Mouse (Mus musculus) urinary bladder, adult 2 months (tissue): ENCODE measurements around the gene Prdm9. TPM values are rescaled to one million over a fixed set of nuclear protein-coding genes. Genes with fewer than 3 reads are reported as not detected.
"Not testable (repeated sequence)": the region's sequence is repeated elsewhere in the genome, so short reads cannot be mapped to it uniquely, and the experiment has no call there.

ENCODE experiments used
- DNase-seq: peaks from one replicate; pipeline ENCODE4 v3.0.0; 2022; ENCODE audit warnings: low spot score
- polyA plus RNA-seq: library from polyadenylated mRNA; depleted of rRNA; stranded (reverse); fragments of >200 nt; gene quantifications from 2 replicates; pipeline ENCODE4 v1.2.3, GENCODE M21; 2012; rRNA removed

Prdm9 gene
- polyA plus RNA-seq: 5.6 and 5.7 TPM in 2 replicates

DNA sequence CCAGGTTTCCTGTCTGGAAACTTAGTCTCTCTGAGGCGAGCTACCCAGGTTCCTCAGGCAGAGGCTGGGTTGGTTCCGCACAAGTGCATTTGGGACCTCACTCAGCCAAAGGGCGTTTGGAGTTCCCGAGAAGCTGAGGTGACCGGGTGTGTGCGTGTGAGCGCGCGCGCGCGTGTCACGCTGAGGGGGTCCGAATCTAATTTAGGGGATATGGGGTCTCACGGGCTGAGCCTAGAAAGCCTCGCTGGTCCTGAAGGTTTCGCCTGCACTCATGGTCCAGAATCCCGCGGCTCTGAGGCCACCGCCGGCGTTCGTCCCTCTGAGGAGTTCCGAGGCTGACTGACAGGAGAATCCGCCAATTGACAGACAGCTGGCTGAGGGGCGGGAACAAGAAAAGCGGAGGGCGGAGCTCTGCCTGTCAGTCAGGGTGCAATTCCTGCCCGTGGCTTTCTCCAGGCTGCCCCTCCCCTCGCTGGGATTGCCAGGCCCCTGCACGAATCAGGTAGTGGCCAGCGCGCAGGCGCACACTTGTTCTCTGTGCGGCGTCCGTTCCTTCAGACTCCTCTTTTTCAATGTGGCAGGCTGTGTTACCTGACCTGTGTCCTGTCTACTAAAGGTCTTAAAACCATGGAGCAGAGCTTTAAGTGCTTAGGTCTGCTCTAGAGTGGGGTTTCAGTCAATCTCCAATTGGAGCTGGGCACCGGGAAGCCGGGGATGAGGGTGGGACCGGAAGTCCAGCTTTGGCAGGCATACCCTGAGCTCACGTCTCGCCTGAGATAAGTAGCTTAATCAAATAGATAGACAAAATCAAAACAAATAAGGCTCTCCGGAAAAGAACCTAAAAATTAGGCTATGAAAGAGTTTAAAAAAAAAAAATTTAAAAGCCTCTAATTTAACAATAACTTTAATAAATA lies at the start of gene Prdm9:
Gene Prdm9, minus strand, starts transcription at position 341 of the 914 bp plus-strand sequence.
- peak; percentile 99 for DNase-seq

DNA sequence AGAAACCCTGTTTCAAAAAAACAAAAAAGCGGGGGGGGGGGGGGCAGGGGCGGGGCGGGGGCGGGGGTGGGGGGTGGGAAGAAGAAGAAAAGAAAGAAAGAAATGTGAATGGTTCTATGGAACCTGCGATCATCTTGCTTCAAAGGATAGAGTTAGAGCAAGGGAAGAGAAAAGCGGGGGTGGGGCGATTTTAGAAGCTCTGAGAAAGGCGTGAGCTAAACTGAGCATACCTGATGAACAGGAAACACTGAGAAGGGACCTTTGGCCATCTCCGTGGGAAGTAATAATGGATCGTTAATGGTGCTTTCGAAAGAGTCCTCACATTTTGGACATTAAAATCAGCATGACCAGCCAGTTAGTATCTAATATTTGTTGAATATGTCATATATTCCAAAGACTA lies 35.3 kb upstream of the Prdm9 start:
- no peak for DNase-seq

DNA sequence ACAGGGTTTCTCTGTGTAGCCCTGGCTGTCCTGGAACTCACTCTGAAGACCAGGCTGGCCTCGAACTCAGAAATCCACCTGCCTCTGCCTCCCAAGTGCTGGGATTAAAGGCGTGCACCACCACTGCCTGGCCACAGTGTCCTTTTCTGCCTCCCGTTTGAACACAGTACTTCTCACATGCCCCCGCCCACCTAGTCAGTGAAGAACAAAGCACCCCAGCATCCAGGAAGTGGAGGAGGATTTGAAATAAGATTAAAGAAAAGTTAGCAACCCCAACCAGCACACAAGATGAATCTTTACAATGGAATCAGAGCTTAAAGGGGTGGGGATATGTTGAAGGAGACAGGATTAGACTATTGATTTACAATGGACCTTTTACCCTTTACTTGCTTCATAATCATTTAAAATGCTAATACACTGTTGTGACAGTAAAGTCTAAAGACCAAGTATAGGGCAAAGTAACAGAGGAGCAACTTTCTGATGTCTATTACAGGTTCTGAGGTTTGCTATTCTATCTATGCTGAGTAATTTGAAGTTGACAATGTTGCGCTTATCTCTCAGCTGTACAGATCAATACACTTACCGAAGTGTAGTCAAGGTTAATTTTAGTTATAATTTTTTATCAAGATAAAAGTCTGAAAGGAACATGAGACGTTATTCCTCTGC lies 27.2 kb upstream of the Prdm9 start:
- no peak for DNase-seq

DNA sequence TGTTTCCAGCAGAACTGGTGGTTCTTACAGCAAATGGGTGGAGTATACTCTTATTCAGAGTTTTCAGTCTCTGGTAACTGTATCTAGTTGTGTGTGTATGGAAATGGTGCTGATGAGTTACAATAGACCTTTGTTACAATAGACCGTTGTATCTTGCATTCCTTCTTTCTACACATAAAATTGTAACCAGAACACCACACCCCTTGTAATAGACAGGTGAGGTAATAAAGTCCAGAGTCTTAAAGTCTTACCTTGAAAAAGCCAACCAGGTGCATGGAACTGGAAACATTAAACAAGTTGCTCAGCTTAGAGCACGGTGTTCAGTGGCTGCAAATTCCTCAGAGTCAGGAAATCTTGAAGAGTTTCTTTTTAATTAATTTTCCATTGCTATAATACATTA lies 24.0 kb upstream of the Prdm9 start:
- DNase-seq: no peak

DNA sequence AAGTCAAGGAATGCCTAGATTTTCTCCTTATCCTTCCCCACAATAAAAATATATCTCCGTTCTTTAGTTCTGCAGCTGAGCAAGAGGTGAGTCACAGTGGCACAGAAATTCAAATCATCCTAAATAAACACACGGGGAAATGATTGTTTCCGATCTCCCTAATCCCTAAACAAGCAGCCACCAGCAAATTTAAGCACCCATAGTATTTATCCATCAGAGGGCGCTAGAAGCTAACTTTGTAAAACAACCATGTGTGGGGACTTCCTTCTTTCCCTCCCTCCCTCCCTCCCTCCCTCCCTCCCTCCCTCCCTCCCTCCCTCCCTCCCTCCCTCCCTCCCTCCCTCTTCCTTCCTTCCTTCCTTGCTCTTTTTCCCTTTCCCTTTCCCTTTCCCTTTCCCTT lies 21.5 kb upstream of the Prdm9 start:
- no peak for DNase-seq

DNA sequence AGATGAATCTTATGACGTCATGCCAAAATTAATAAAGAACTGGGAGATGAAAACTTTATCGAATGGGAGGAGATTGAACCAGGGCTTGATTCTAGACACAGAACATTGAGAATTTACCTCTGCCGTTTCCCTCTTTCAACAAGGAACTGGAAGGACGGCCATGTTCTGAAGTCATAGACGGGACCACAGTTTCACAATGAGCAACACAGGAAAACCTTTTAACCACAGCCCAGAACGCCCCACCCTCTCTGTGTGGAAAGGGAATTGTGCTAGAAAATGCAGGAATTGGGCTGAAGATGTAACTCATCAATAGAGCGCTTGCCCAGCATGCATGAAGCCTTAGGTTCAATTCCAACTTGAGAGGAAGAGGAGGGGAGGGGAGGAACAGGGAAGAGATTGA lies 18.9 kb upstream of the Prdm9 start:
- no peak for DNase-seq

DNA sequence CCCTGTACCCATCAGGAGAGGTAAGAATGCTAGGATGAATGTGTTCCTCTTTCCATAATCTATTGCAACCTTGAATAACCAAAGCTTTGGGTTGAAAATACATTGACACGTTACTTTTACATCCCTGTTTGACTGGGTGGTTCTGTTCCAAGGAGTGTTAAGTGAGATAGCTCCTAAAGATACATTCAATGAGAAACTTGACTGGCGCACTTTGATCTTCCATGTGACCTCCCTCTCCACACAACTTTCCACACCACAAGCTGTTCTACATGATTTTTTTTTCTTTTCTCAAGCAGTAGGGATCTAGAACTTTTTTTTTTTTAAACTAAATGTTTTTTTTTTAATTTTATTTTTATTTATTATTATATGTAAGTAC lies 15.9 kb upstream of the Prdm9 start:
- no peak for DNase-seq

DNA sequence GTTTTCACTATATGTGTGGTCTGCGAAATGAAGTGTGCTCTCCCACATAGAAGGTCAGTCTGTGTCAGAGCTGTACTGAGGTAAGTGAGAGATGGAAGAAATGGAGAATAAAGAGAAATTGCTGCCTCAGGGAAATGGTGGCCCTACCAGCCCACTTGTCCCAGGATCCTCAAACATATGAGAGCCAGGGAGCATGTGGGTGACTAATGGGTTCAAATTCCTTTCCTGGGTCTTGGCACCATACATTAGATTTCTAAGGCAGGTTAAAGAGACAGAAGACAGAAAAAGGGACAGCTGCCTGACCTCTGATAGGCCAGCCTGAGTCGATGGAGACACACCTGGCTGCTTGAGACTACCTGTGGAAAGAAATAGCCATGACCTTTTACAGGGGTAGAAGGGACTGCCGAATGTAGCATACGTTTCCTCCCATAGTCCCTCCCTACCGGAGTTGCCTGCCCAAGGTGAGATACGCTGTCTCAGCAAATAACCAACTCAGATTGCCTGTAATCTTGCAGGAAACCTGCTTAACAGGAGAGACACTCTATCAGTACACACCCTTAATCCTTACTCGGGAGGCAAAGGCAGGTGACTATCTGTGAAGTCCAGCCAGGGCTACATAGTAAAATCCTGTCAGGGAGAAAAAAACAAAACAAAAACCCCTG lies 15.4 kb upstream of the Prdm9 start:
- no peak for DNase-seq

DNA sequence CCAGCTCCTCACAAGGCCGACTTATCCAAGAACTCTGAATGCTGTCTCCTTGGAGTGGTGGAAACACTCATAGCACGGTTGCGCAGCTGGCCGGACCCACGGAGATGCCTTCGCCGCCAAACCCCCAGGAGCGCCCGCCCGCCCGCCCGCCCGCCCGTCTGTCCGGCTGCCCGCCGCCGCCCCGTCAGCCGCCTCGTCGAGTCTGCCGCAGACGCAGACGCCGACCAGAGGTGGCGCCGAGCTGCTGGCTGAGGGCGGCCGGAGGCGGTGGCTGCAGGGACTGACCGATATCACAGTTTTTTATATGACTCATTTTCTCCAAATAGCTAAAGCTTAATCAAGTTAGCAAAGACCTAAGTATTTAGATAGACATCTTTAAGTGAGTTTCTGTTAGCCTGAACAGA lies 13.1 kb upstream of the Prdm9 start:
- DNase-seq: peak; percentile 44

DNA sequence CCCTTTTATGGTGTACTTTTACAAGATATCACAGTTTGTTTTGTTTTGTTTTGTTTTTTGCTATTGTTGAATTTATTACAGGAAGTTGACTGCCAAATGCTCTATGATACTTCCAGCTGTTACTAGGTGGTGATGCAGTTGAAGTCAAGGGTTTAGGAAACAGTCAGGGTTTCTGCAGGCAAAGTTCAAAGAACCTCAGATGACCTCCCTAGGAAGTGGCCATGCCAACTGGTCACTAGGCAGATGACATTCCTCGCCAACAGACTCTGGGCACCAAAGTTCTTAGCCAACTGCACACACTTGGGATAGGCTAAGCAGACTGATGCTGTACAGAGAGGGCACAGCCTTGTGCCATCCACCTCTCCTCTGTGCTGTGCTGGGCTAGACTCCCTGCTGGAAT lies 10.9 kb upstream of the Prdm9 start:
- DNase-seq: no peak

DNA sequence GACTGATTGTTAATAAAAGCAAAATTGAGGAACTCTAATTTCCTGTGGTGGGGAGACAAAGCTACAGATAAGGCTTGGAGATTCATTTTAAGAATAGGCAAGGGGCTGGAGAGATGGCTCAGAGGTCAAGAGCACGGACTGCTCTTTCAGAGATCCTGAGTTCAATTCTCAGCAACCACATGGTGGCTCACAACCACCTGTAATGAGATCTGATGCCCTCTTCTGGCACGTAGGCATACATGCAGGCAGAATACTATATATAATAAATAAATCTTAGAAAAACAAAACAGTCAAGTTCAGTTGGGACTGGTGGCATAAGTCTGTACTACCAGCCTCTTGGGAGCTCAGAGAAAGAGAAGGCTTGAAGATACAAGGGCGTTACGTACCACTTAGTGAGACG lies 2.8 kb upstream of the Prdm9 start:
- DNase-seq: no peak

DNA sequence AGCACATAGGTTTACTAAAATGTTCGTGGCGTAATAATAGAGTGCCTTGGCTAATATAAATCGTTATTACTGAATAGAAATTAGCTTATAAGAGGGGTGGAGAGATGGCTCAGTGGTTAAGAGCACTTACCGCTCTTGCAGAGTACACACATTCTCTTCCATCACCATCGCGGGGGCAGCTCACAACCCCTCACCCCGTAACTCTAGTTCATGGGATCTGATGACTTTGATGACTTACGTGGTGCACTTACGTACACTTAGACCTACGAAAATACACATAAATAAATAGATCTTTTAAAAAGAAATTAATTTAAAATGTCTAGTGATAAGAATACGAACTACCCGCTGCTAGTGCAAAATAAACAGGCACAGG lies 760 bp upstream of the Prdm9 start:
- DNase-seq: no peak

DNA sequence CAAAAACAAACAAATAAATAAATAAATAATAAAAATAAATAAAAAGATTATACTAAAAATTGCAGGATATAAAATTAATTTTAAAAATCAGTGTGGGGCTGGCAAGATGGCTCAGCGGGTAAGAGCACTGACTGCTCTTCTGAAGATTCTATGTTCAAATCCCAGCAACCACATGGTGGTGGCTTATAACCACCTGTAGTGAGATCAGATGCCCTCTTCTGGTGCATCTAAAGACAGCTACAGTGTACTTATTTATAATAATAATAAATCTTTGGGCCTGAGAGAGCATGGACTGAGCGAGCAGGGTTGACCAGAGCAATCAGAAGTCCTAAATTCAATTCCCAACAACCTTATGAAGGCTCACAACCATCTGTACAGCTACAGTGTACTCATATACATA lies 4.2 kb downstream of the Prdm9 start:
- no peak for DNase-seq

DNA sequence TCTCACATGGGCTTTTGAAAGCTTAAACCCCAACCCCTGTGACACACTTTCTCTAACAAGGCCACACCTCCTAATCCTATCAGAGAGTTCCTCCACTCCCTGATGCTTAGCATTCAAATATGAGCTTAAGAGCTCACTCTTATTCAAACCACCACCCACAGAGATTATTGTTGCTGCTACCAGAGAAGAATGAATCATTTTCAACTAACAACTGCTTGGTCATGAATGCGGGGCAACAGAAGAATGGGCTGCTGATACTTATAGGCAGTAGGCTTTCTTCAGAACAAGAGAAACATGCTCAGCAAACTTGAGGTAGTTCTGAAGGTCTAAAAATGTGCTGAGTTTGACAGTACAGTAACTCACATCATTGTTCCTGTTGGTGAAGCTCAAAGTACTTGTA lies 14.4 kb downstream of the Prdm9 start:
- DNase-seq: no peak

DNA sequence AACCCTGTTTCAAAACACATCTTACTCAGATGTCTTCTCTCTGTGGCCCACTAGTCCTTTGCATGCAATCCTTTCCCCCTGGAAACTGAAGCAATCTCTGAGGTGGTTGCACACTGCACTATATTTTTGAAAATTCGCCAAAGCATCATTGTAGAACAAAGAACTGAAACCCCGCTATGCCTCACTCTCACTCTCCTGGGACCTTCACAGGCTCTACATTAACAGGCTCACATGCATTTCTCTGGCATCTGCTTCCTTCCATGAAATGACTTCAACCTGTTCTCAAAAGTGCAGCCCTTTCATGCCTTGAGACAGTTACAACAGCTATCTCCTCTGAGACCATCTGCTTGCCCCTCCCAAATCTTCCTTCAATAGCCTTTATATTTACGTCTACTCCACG lies 17.7 kb downstream of the Prdm9 start:
- no peak for DNase-seq

DNA sequence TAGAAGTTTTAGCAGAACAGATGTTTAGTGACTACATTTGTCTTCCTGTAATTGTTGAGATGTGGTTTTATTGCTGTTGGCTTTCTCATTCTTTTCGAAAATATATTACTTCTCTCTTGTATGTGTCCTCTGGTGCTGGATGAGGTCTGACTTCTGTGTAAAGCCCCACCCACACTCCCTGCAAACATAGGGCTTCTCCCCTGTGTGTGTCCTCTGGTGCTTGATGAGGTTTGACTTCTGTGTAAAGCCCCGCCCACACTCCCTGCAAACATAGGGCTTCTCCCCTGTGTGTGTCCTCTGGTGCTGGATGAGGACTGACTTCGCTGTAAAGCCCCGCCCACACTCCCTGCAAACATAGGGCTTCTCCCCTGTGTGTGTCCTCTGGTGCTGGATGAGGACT lies 20.3 kb downstream of the Prdm9 start:
- not testable (repeated sequence) for DNase-seq

DNA sequence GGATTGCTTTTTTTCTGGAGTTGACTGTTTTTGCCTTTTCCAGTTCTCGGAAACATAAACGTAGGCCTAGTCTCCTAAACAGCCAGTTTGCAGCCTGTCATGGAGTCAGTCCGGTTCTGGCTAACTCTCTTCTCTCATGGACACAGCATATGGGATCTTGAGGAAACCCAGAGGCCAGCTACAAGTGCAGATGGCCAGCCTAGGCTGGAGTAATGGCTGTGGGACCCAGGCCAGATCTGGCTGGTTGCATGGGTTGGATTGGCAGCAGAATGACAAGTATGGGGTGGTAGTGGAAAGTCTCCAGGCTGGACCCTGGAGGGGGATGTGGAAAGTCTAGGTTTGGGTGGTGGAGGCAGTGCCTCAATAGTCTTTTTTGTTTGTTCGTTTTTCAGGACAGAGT lies 23.8 kb downstream of the Prdm9 start:
- DNase-seq: no peak

DNA sequence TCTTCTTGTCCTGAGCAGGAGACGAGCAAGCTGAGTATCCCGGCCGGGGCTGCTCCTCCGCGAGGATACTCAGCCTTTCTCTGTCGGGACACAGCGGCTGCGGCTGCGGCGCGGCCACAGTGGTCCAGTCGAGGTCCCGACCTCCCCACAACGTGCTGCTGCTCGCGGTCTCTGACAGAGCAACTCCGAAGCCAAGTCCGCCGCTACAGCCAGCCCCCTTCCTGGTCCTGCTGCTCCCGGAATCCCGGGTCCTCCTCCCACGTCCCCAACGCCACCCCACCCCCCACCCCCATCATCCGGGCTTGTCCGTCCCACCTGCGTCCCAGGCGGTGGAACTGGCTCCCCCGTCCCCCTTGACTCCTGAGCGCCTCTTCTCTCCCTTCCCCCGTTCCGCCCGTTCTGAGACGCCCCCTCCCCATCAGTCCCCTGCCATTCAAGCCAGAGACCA lies 27.7 kb downstream of the Prdm9 start:
- DNase-seq: no peak

DNA sequence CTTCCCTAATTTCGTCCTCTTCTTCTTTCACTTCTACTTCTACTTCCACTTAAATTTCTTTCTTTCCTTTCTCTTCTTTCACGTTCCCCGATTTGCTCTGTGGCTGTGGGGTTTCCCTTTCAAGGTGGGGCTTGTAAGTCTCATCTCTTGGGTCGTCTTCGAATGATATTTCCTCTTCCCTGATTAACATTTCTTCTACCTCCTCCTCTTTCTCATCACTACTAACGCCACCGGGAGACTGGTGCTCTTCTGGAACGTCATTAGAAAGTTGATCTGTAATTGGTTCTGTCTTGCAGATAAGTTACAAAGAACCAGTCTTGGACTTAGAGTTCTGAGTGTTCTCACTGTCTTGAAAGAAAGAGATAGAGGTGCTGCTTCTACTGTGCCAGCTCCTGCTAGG lies 28.2 kb downstream of the Prdm9 start:
- DNase-seq: no peak

DNA sequence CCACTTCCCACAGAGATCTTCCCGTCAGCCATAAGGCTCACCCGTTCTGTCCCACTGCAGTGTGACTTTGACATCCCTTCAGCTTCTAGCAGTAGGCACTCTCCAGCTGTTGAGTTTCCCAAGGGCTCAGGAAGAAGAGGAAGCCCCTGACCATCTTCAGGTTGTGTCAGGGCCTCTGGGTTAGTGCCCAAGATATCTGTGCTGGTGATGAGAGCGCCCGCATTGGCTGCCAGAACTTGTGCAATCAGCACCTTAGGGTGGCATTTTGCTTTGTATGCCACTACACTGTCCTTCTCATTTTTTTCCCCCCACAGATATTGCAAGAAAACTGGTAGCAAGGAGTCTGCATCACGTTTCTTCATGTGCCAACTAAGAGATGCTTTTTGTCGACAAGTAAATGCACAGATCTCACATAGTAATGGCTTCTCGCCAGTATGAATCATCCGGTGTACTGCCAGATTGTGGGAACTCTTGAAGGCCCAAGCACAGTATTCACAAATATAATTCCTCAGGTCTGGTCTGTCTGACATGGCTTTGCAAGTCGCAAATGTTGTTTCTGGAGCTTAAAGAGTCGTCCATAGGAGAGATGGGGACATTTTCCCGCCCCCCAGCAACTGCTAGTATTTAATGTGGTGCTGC lies 28.9 kb downstream of the Prdm9 start:
- DNase-seq: no peak

DNA sequence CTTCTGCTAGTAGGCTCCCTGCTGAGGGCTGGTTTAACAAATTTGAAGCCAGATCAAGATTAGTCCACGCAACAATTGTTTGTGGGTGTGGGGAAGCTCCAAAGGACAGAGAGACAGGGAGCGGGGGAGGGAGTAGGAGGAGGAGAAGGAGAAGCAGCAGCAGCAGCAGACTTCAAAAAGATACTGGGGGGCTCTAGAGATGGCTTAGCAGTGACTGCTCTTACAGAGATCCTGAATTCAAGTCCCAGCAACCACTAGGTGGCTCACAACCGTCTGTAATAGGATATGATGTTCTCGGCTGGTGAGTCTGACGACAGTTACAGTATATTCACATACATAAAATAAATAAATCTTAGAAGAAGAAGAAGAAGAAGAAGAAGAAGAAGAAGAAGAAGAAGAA lies 34.0 kb downstream of the Prdm9 start:
- no peak for DNase-seq

DNA sequence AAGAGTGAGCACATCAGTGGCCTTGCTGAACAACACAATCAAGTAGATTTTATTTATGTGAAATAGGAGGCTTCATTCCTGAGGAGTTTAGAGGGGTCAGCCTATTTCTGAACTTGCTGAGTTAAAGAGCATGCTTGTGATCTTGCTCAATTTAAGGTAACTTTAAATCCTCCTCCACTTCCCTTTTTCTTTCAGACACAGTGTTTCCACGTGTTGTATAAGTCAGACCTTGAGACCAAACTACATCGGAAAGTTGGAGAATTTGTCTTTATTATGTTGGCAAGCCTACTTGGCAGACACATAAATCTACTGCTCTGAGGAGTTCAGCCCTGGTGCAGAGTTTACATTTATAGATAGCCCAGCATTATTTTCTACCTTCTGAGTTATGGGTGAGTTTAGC lies 35.3 kb downstream of the Prdm9 start:
- DNase-seq: no peak

DNA sequence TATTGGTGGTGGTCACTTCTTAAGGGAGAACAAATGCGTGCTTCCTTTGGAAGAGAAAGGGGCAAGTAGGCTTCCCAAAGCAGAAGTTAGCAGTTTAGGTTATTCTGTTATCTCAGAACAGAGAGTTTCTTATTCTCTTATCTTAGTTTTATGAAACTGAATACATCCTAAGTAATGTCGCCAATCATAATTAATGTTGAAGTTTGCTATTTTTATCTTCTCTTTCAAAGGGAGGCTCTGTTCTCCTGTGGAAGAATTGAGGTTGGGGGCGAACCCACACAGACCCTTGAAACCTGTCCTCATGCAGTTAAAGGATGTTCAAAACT lies 36.4 kb downstream of the Prdm9 start:
- DNase-seq: no peak
